Mouse (Mus musculus) forebrain, embryonic 12.5 days (tissue): ENCODE data around the gene Arhgap40. TPM values are rescaled to one million over a fixed set of nuclear protein-coding genes. Genes with fewer than 3 reads are reported as not detected.

Experiments used
- ATAC-seq: fragments of 200-750 bp; cut with Nextera tagmentation; 2 replicates; pipeline ENCODE4 v1.8.0; 2017; ENCODE audit warnings: moderate TSS enrichment; ENCODE audit not compliant: low FRiP score
- H3K27ac ChIP-seq: fragments of 300-500 bp; sonication (generic); 2 replicates; pipeline ENCODE4 v1.5.1; 2016; ENCODE audit warnings: mild to moderate bottlenecking
- H3K27me3 ChIP-seq: fragments of 300-500 bp; sonication (generic); 2 replicates; pipeline ENCODE4 v1.6.1; 2016; ENCODE audit warnings: mild to moderate bottlenecking
- H3K36me3 ChIP-seq: fragments of 300-500 bp; sonication (generic); replicated peaks from 2 replicates; pipeline ENCODE4 v1.6.1; 2016; ENCODE audit warnings: mild to moderate bottlenecking
- H3K4me1 ChIP-seq: fragments of 300-500 bp; sonication (generic); 2 replicates; pipeline ENCODE4 v1.6.1; 2016
- H3K4me2 ChIP-seq: fragments of 300-500 bp; sonication (generic); 2 replicates; pipeline ENCODE4 v1.6.1; 2016; ENCODE audit warnings: mild to moderate bottlenecking, moderate library complexity
- H3K4me3 ChIP-seq: fragments of 300-500 bp; sonication (generic); replicated peaks from 2 replicates; pipeline ENCODE4 v1.5.1; 2016; ENCODE audit warnings: mild to moderate bottlenecking
- H3K9ac ChIP-seq: fragments of 300-500 bp; sonication (generic); 2 replicates; pipeline ENCODE4 v1.6.1; 2016; ENCODE audit warnings: mild to moderate bottlenecking
- H3K9me3 ChIP-seq: fragments of 300-500 bp; sonication (generic); 2 replicates; pipeline ENCODE4 v1.6.1; 2016
- WGBS: fragments of 180-500 bp; shearing (Covaris S2); methylation state at CpG from one replicate; pipeline ENCODE4 v1.1.7; 2016; 5-methylcytosine and 5-hydroxymethylcytosine counted together
- polyA plus RNA-seq: library from polyadenylated mRNA; unstranded; fragments of >200 nt; fragmentation: Nextera tagmentation; extraction: Ambion mirVana; gene quantifications from 2 replicates; pipeline ENCODE4 v1.2.1, GENCODE M21; 2016

The Arhgap40 gene
- polyA plus RNA-seq, 1 experiment from 2014 or later = 0.36 TPM

DNA sequence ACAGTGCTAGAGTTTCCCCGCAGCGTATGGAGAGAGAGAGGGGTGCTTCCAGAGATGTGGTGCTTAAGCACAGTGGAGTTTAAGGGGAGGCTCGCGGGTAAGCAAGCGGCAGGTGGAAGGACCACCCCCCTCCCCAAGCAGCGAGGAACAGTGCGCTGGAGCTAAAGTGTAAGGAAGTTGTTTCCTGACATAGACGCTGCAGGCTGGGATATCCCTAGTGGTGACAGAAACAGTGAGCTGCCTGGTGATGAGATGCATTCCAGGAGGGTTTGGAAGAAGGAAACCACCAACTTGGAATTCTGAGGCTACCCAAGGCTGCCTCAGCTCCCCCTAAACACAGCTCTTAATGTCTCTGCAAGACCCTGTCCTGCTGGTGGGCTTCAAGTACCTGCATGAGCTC lies 43.2 kb downstream of the Arhgap40 start:
- H3K27me3 ChIP-seq = peaks cover 48% of the 10 kb centered on the region
- 2% methylated on average over 8 of the region's 8 CpGs for WGBS
- H3K4me2 ChIP-seq = peak overlapping the region; percentile 59
- H3K36me3 ChIP-seq = no peaks in the 10 kb centered on the region
- peaks cover 43% of the 10 kb centered on the region for H3K4me1 ChIP-seq
- H3K9me3 ChIP-seq = no peaks in the 10 kb centered on the region
- H3K4me3 ChIP-seq = peak overlapping the region; percentile 29
- ATAC-seq = peak; percentile 9; the same call in 1 of the 2 replicates
- H3K9ac ChIP-seq = peak overlapping the region; percentile 45
- peak overlapping the region; percentile 91 for H3K27ac ChIP-seq

DNA sequence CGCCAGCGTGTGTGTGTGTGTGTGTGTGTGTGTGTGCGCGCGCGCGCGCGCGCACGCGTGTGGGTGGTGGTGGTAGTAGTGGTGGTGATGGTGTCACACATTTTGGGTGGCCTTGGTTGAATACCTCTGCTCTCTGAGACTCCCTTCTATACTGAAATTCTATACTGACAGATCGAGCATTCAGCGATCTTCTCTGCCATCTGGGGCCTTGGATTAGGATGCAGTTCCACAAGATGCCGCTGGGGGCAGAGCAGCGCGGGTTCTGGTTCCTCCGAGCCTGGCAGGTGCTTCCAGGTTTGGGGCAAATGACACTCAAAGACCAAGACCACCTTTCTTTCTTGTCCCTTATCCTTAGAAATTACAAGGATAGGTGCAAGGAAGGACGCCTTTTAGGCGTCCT lies 43.6 kb downstream of the Arhgap40 start:
- WGBS = 0% methylated on average over 20 of the region's 20 CpGs
- Histone ChIP-seq H3K27ac (peak overlapping the region; percentile 91), H3K27me3 (peaks cover 44% of the 10 kb centered on the region), H3K36me3 (no peaks in the 10 kb centered on the region), H3K4me1 (peaks cover 47% of the 10 kb centered on the region), H3K4me3 (peak overlapping the region; percentile 29), H3K9me3 (no peaks in the 10 kb centered on the region), H3K4me2 (peak overlapping the region; percentile 59), H3K9ac (peak overlapping the region; percentile 45)
- peak; percentile 50 for ATAC-seq

DNA sequence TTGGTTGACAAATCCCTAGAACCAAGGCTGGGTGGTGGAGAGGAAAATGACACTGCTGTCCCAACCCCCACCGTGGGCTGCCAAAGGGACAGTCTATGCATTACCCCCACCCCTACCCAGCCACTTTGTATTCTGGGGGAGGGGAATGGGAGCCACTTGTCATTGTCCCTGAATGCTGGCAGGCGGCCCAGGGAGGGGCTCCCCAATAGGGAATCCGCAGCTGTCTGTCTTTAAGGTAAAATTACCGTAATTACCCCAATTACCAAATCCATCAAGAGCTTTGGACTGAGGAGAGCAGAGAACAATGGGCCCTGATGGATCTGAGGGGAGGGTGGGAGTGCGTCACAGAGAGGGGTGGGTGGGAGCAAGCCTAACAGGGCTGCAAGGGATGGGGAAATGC lies 44.2 kb downstream of the Arhgap40 start:
- H3K9ac ChIP-seq = no peak overlapping the region
- H3K4me3 ChIP-seq = no peak overlapping the region
- no peaks in the 10 kb centered on the region for H3K36me3 ChIP-seq
- H3K9me3 ChIP-seq = no peaks in the 10 kb centered on the region
- ATAC-seq = peak; percentile 77
- H3K27ac ChIP-seq = peak overlapping the region; percentile 91
- H3K4me2 ChIP-seq = peak overlapping the region; percentile 59
- H3K27me3 ChIP-seq = peaks cover 39% of the 10 kb centered on the region
- H3K4me1 ChIP-seq = peaks cover 53% of the 10 kb centered on the region
- WGBS = 3% methylated on average over 5 of the region's 5 CpGs

DNA sequence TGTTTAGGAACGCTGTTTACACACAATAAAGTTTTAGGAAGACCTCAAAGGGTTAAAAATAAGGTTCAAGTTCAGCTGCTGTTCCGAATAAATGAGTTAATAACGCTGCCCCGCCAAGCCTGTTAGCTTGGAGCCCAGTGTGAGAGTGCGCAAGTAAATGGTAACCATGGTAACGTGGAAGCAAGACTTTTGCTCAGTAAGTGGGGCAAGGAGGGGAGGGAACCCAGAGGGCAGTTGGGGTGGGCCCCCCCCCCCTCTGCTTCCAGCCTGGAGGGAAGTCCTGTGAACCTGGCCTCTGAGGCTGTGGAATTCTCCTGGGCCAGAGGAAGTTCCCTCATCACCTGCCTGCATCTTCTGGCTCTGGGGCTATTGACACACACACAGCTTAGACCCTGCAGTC lies 47.3 kb downstream of the Arhgap40 start:
- peaks cover 57% of the 10 kb centered on the region for H3K4me1 ChIP-seq
- no peak for ATAC-seq
- H3K9me3 ChIP-seq = no peaks in the 10 kb centered on the region
- WGBS = 17% methylated on average over 6 of the region's 6 CpGs
- peak overlapping the region; percentile 63; the same call in 1 of the 2 replicates for H3K27ac ChIP-seq
- no peak overlapping the region for H3K4me3 ChIP-seq
- H3K27me3 ChIP-seq = peaks cover 19% of the 10 kb centered on the region
- no peak overlapping the region for H3K4me2 ChIP-seq
- H3K9ac ChIP-seq = no peak overlapping the region
- H3K36me3 ChIP-seq = no peaks in the 10 kb centered on the region

DNA sequence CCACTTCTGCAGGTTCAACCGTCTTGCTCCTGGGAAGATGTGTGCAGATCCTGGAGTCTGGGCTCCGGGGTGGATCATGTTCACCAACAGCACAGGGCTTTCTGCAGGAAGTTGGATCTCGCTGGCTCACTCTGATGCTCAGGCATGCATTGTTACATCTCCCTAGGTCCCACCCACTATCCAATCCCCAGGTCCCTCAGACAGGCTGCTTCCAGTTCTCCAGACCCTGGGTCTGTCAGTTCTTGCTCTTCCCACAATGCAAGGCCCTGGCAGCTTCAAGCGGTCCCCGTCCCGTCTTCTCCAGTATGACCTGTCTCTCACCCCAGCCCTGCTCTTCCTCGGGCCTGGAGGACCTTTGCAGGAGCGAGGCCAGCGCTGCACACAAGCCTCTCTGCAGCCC lies 48.2 kb downstream of the Arhgap40 start:
- ATAC-seq = no peak
- Histone ChIP-seq H3K9ac (peak overlapping the region; percentile 38; the same call in 1 of the 2 replicates), H3K4me3 (no peak overlapping the region), H3K4me2 (no peak overlapping the region; the same call in 1 of the 2 replicates), H3K27ac (peak overlapping the region; percentile 86), H3K36me3 (no peaks in the 10 kb centered on the region), H3K27me3 (peaks cover 11% of the 10 kb centered on the region), H3K9me3 (no peaks in the 10 kb centered on the region), H3K4me1 (peaks cover 49% of the 10 kb centered on the region)
- WGBS = 31% methylated on average over 9 of the region's 9 CpGs

DNA sequence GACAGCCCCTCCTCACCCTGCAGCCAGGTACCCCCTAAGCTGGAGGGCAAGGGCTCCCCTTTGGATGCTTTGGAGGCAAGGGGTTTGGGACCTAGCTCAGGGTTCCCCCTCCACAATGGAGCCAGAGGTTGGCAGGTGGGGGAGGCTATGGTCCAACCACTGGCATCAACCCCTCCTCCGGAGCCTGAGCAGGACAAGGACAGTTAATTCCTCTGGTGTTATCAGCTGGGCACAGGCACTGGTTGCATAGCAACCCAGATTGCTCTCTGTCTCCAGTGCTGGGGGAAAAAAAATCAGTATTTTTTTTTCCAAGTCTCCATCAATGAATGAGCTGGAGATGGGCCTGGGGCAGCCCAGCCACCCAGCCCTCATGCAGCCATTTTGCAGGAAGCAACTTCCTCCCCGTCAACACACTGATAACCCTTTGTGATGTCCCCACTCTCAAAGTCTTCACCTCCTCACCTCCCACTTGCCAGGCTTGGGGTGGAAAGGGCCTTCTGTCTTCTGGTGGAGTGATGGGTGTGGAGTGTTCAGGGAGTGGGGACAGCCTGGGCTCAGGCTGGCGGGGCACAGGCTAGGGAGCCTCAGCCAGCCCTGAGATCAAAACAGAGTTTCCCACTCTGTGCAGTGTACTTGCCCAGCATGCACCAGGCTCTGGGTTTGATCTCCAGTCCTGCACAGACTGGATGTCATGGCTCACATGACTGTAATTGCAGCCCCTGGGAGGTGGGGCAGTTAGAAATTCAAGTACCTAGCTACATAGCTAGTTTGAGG lies 49.0 kb downstream of the Arhgap40 start:
- peaks cover 8% of the 10 kb centered on the region; the same call in 1 of the 2 replicates for H3K27me3 ChIP-seq
- peaks cover 43% of the 10 kb centered on the region for H3K4me1 ChIP-seq
- no peak overlapping the region for H3K4me3 ChIP-seq
- H3K9ac ChIP-seq = peak overlapping the region; percentile 38; the same call in 1 of the 2 replicates
- H3K9me3 ChIP-seq = no peaks in the 10 kb centered on the region
- WGBS = 60% methylated on average over 3 of the region's 3 CpGs
- no peak overlapping the region for H3K4me2 ChIP-seq
- 0 out of 2 replicates have a peak, but pooled peaks have one; percentile 15 for ATAC-seq
- H3K27ac ChIP-seq = peak overlapping the region; percentile 86
- H3K36me3 ChIP-seq = no peaks in the 10 kb centered on the region

DNA sequence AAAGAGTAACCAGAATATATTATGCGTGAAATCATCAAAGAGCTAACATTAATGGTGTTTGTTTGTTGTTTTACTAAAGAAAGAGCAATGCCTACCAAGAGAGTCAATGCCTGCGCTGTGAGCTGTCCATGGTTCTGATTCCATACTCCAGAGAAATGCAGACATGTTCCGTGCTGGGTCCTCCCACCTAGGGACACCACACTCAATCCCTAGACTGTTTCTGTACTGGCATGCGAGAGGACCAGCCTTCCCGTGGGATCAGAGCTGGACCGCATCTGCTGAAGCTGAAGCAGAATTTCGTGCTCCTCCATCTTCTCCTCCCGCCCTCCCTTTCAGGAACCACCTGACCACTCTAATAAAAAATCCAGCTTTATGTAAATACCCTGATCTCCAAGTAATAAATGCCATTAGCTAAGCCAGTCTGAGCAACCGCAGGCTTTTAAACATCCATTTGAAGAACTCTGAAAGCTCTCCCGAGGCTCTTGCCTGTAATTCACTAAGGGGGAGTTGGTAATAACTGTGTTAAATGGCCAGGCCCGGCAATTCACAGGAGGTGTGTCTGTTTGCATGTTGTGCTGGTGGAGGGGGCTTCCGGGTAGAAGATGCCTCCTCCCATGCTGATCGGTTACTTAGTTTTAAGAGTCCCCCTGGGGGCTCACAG lies 58.0 kb downstream of the Arhgap40 start:
- 21% methylated on average over 13 of the region's 13 CpGs for WGBS
- no peaks in the 10 kb centered on the region for H3K36me3 ChIP-seq
- H3K4me2 ChIP-seq = no peak overlapping the region
- H3K4me3 ChIP-seq = no peak overlapping the region
- H3K9me3 ChIP-seq = no peaks in the 10 kb centered on the region
- peak overlapping the region; percentile 50; the same call in 1 of the 2 replicates for H3K27ac ChIP-seq
- H3K9ac ChIP-seq = no peak overlapping the region
- H3K27me3 ChIP-seq = peaks cover 40% of the 10 kb centered on the region
- H3K4me1 ChIP-seq = peaks cover 10% of the 10 kb centered on the region; the same call in 1 of the 2 replicates
- ATAC-seq = peak; percentile 51; the same call in 1 of the 2 replicates

DNA sequence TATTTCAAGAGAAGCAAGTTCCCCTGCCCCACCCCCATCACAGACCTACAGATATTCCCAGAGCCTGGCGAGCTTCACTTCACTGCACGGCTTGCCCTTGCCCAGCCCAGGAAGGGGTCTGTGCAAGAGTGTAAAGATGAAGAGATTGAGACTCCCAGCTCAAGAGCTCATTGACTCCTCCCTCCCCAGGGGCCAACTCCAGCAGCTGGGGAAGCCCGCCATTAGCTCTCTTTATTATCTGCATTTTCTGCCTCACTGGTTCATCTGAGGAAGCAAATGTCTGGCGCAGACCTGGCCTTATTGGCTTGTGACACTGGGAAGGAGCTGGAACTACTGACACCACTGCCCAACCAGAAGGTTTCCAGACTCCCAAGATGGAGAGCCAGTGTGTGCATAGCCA lies 67.4 kb downstream of the Arhgap40 start:
- Histone ChIP-seq H3K4me2 (no peak overlapping the region), H3K9ac (no peak overlapping the region), H3K9me3 (no peaks in the 10 kb centered on the region), H3K27ac (peak overlapping the region; percentile 9; the same call in 1 of the 2 replicates), H3K27me3 (no peaks in the 10 kb centered on the region), H3K4me1 (peaks cover 7% of the 10 kb centered on the region), H3K36me3 (no peaks in the 10 kb centered on the region), H3K4me3 (no peak overlapping the region)
- 30% methylated on average over 4 of the region's 4 CpGs for WGBS
- 0 out of 2 replicates have a peak, but pooled peaks have one; percentile 44 for ATAC-seq

DNA sequence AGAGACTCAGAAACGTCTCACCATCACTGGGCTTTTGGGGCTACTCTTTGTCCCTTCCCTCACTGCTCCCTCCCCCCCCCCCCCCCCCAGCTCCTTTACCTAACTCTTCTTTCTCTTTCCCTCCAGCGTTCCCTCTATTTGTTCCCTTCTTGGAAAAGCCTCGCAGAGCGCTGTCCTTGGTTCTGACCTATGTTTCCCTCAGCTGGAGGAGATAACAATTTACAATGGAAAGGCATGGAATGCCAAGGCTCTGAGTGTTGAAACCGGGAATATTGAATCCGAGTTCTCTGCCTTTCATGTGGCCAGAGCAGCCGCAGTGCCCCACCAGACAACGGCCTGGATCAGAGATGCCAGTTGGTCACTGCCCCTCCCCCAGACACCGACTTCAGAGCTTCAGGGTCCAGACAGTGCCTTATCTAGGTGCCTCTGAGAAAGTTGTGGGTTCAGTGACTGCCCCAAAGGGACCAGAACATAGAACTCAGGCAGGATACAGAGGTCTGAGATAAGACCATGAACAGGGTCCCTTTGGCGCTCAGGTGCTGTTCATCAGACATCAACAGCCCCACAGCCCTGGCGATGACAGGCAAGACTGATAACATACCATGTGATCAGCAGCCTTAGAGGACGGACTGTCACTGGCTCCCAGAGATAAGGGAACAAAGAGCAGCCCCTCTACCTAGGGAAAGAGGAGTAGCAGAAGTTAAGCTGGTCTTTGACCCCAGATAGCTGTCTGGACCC lies 72.2 kb downstream of the Arhgap40 start:
- H3K4me2 ChIP-seq = no peak overlapping the region
- no peaks in the 10 kb centered on the region for H3K36me3 ChIP-seq
- no peak overlapping the region for H3K4me3 ChIP-seq
- no peak overlapping the region for H3K9ac ChIP-seq
- H3K4me1 ChIP-seq = peaks cover 19% of the 10 kb centered on the region
- H3K27me3 ChIP-seq = peaks cover 13% of the 10 kb centered on the region
- no peaks in the 10 kb centered on the region for H3K9me3 ChIP-seq
- WGBS = 12% methylated on average over 12 of the region's 12 CpGs
- no peak overlapping the region for H3K27ac ChIP-seq
- no peak for ATAC-seq

DNA sequence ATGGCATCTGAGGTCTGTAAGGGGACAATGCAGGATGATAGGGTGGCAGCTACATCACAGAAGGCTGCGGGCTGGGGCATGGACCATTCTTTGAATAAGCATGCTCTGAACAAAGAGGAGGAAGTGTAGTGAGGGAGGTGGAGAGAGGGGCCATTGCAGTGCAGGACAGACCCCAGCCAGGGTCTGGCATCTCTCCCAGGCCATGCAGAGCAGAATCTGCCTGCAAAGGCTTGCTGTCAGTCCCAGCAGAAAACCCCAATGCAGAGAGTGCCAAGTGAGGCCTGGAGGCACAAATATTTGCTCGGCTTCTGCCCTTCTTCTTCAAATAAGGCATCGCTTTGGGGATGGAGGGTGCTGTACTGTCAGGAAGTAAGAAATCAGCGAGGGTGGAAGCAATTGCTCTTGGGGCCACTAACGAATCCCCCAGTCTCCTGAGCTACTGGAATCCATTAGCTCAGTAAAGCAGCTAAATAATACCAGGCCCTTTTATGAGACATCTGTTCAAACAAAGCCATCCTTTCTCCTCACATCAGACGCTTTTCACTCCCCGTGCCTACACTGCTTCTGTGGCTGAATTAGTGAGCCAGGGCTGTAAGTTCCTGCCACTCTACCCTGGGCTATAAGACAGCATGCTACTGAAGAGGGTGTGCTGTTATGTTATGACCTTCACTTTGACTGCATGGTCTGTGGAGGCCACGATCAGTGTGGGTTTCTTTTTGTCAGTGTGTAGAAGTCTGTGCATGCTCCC lies 76.1 kb downstream of the Arhgap40 start:
- H3K4me2 ChIP-seq = 0 out of 2 replicates have a peak overlapping the region, but pooled peaks have one; percentile 6
- ATAC-seq = peak; percentile 57
- H3K9ac ChIP-seq = 0 out of 2 replicates have a peak overlapping the region, but pooled peaks have one; percentile 25
- H3K27ac ChIP-seq = peak overlapping the region; percentile 85
- peaks cover 19% of the 10 kb centered on the region for H3K4me1 ChIP-seq
- H3K27me3 ChIP-seq = peaks cover 13% of the 10 kb centered on the region
- no peaks in the 10 kb centered on the region for H3K36me3 ChIP-seq
- H3K4me3 ChIP-seq = no peak overlapping the region
- WGBS = 24% methylated on average over 8 of the region's 8 CpGs
- H3K9me3 ChIP-seq = no peaks in the 10 kb centered on the region

DNA sequence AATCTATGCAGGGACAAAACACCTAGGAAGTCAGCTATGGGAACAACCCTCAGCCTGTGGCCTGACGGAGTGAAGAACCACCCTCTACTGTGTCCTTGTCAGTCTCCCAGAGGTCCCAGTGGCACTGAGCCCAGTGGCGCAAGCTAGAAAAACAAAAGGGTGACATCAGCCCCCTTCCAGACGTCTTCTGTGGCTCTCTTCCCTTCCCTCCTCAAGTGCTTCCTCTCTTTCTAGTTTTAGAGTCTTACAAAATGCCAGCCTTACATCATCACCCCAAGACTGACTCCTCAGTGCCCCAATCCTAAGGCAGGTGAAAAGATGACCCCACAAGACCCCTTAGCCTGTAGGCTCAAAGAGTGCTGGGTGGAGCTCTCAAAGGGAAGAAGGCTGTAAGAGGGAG lies 77.9 kb downstream of the Arhgap40 start:
- no peak for ATAC-seq
- H3K4me3 ChIP-seq = no peak overlapping the region
- no peaks in the 10 kb centered on the region for H3K36me3 ChIP-seq
- peaks cover 14% of the 10 kb centered on the region for H3K27me3 ChIP-seq
- no peaks in the 10 kb centered on the region for H3K9me3 ChIP-seq
- H3K4me1 ChIP-seq = peaks cover 30% of the 10 kb centered on the region
- H3K4me2 ChIP-seq = no peak overlapping the region
- H3K27ac ChIP-seq = no peak overlapping the region
- 56% methylated on average over 3 of the region's 3 CpGs for WGBS
- no peak overlapping the region for H3K9ac ChIP-seq
